Mouse (Mus musculus) CH12.LX (cell line): ENCODE measurements around the gene Pigg. TPM values are rescaled to one million over a fixed set of nuclear protein-coding genes. Genes with fewer than 3 reads are reported as not detected.

ENCODE experiments used
- DNase-seq: peaks from one replicate; pipeline ENCODE4 v3.0.0-alpha.2; 2013; ENCODE audit errors: extremely low read depth
- H3K27ac ChIP-seq: 2 replicates; pipeline ENCODE4 v1.5.1; 2012; ENCODE audit warnings: low read depth, mild to moderate bottlenecking, control low read depth, moderate library complexity; ENCODE audit not compliant: insufficient read depth
- H3K27me3 ChIP-seq: replicated peaks from 2 replicates; pipeline ENCODE3; 2012; ENCODE audit warnings: inconsistent platforms
- H3K36me3 ChIP-seq, 2 experiments: replicated peaks in 1 of 2; 2 replicates each; pipeline versions ENCODE3 to v1.6.1; 2012; ENCODE audit warnings: inconsistent platforms in 1 of 2, low read length in 1 of 2, mild to moderate bottlenecking in 1 of 2, mixed read lengths in 1 of 2, moderate library complexity in 1 of 2; ENCODE audit not compliant: control insufficient read depth in 1 of 2, insufficient read depth in 1 of 2
- H3K4me1 ChIP-seq, 2 experiments: 2 replicates each; pipeline ENCODE4 v1.6.1; 2012; ENCODE audit warnings: inconsistent platforms in 1 of 2, moderate library complexity in 1 of 2; ENCODE audit not compliant: insufficient read depth in 2 of 2, control insufficient read depth in 1 of 2
- H3K4me2 ChIP-seq: 2 replicates; pipeline ENCODE4 v1.6.1; 2012; ENCODE audit warnings: low read depth, mild to moderate bottlenecking, control low read depth; ENCODE audit not compliant: poor library complexity, insufficient read depth, severe bottlenecking
- H3K4me3 ChIP-seq, 3 experiments: fragments of 150-350 bp in 1 of 3; sonication (generic) in 1 of 3; replicated peaks in 1 of 3; 2 replicates each; pipeline versions ENCODE3 to v1.5.1; 2011 to 2012; ENCODE audit warnings: low read depth in 2 of 3, low read length in 2 of 3, mild to moderate bottlenecking in 2 of 3, moderate library complexity in 2 of 3, control low read depth in 1 of 3, improper control_type of control experiment in 1 of 3, inconsistent platforms in 1 of 3, mixed read lengths in 1 of 3; ENCODE audit not compliant: poor library complexity in 1 of 3
- H3K79me2 ChIP-seq: replicated peaks from 2 replicates; pipeline ENCODE4 v1.6.1; 2012; ENCODE audit warnings: mild to moderate bottlenecking, moderate library complexity; ENCODE audit not compliant: control insufficient read depth, poor library complexity, insufficient read depth, severe bottlenecking; ENCODE audit errors: extremely low read depth
- H3K9ac ChIP-seq: 2 replicates; pipeline ENCODE4 v1.6.1; 2012; ENCODE audit warnings: low read depth, mild to moderate bottlenecking, control low read depth, moderate library complexity; ENCODE audit not compliant: insufficient read depth
- H3K9me3 ChIP-seq: replicated peaks from 2 replicates; pipeline ENCODE3; 2012; ENCODE audit warnings: low read length, inconsistent platforms, mixed read lengths
- BHLHE40 ChIP-seq: IDR thresholded peaks from 2 replicates; pipeline ENCODE4 v1.6.1; 2011; ENCODE audit warnings: mild to moderate bottlenecking, low read depth, low read length, improper control_type of control experiment
- CHD1 ChIP-seq: IDR thresholded peaks from 2 replicates; pipeline ENCODE4 v1.6.1; 2012; ENCODE audit warnings: low read depth, low read length, improper control_type of control experiment, inconsistent platforms
- CTCF ChIP-seq, 2 experiments: IDR thresholded peaks in 1 of 2; conservative IDR thresholded peaks in 1 of 2; 2 replicates each; pipeline ENCODE4 v1.5.1; 2011 to 2012; ENCODE audit warnings: low read depth in 2 of 2, low read length in 2 of 2, improper control_type of control experiment in 1 of 2, inconsistent platforms in 1 of 2, mild to moderate bottlenecking in 1 of 2, moderate library complexity in 1 of 2
- E2F4 ChIP-seq: IDR thresholded peaks from 2 replicates; pipeline ENCODE4 v1.6.1; 2011; ENCODE audit warnings: low read depth, low read length, improper control_type of control experiment; ENCODE audit not compliant: insufficient replicate concordance
- ETS1 ChIP-seq: conservative IDR thresholded peaks from 2 replicates; pipeline ENCODE4 v1.6.1; 2012; ENCODE audit warnings: low read depth, mild to moderate bottlenecking, inconsistent platforms, low read length, improper control_type of control experiment, moderate library complexity
- GABPA ChIP-seq: IDR thresholded peaks from 2 replicates; pipeline ENCODE4 v1.6.1; 2012; ENCODE audit warnings: low read depth, low read length, improper control_type of control experiment, inconsistent platforms; ENCODE audit not compliant: insufficient replicate concordance
- JUN ChIP-seq: IDR thresholded peaks from 2 replicates; pipeline ENCODE4 v1.6.1; 2011; ENCODE audit warnings: low read depth, mild to moderate bottlenecking, low read length, improper control_type of control experiment, moderate library complexity; ENCODE audit not compliant: insufficient read depth
- KAT2A ChIP-seq: IDR thresholded peaks from 2 replicates; pipeline ENCODE4 v1.6.1; 2012; ENCODE audit warnings: low read length, improper control_type of control experiment, inconsistent platforms; ENCODE audit not compliant: insufficient replicate concordance
- MAZ ChIP-seq: IDR thresholded peaks from 2 replicates; pipeline ENCODE4 v1.6.1; 2012; ENCODE audit warnings: low read depth, mild to moderate bottlenecking, inconsistent platforms, low read length, improper control_type of control experiment, moderate library complexity
- MEF2A ChIP-seq: IDR thresholded peaks from 2 replicates; pipeline ENCODE4 v1.6.1; 2014; ENCODE audit warnings: low read depth, mild to moderate bottlenecking, inconsistent platforms, low read length, improper control_type of control experiment, borderline replicate concordance
- MXI1 ChIP-seq: IDR thresholded peaks from 2 replicates; pipeline ENCODE4 v1.6.1; 2011; ENCODE audit warnings: mild to moderate bottlenecking, low read depth, low read length, improper control_type of control experiment
- RAD21 ChIP-seq: IDR thresholded peaks from 2 replicates; pipeline ENCODE4 v1.6.1; 2011; ENCODE audit warnings: low read depth, mild to moderate bottlenecking, low read length, improper control_type of control experiment, moderate library complexity
- USF2 ChIP-seq: conservative IDR thresholded peaks from 2 replicates; pipeline ENCODE4 v1.6.1; 2011; ENCODE audit warnings: low read depth, low read length, improper control_type of control experiment
- ZKSCAN1 ChIP-seq: IDR thresholded peaks from 2 replicates; pipeline ENCODE4 v1.6.1; 2012; ENCODE audit warnings: low read depth, inconsistent platforms, low read length, improper control_type of control experiment, borderline replicate concordance
- dilution Hi-C: fragments of 300-500 bp; cut with MboI; formaldehyde crosslinking; loops from 2 replicates; pipeline ENCODE4 v1.14.3; 2020; ENCODE audit warnings: low sequenced_read_pairs; ENCODE audit not compliant: extremely low pct_unique_long_range_greater_than_20kb, extremely low pct_ligation_motif_present
- in situ Hi-C: fragments of 300-500 bp; cut with MboI; formaldehyde crosslinking; loops from 3 replicates; pipeline ENCODE4 v1.14.3; 2019; ENCODE audit warnings: low sequenced_read_pairs, low pct_ligation_motif_present, low pct_unique_long_range_greater_than_20kb, mixed read lengths
- polyA plus RNA-seq: library from polyadenylated mRNA; unstranded; fragments of >175 nt; gene quantifications from 2 replicates; pipeline ENCODE4 v1.2.1, GENCODE M21; 2012; ENCODE audit warnings: low read depth; ENCODE audit not compliant: insufficient read length
- total RNA-seq, 2 experiments: library from RNA; depleted of rRNA; stranded (reverse); fragments of 300-350 nt in 1 of 2; fragments of >200 nt in 1 of 2; gene quantifications; 2 replicates each; pipeline ENCODE4 v1.2.3; 2012 to 2014

The Pigg gene
- total and polyA plus RNA-seq, 3 experiments: 6.4 to 9.8 (median 9.7) TPM

DNA sequence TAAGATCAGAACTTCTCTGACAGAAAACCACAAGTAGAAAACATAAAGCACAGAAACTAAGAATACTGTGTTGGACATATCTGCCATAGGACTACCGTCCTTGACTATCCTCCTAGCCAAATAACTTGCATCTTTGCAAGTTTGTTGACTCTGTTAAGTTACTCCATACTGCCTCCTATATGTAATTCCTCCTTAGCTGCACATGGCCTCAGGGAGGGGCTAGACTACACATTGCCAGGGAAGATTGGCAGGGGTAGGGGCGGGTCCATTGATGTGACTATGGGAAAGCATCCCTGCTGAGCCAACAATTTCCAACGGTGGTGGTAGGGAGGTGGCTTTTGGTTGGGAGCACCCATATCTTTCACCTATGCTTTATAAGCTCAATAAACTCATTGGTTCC is 49.9 kb downstream of the Pigg start:
- in situ Hi-C loops: no loop called here
- TF ChIP-seq CTCF (conservative IDR thresholded peaks at IDR 0.05 in 1 of 2, IDR thresholded peaks at IDR 0.05 in 1 of 2; ENCODE audit: low read depth in 2 of 2, low read length in 2 of 2) (peak in 1 of 2 experiments; percentile 56; a peak in 2 of 4 replicates), CHD1 (no peak), RAD21 (no peak; the same call in 1 of the 2 replicates), MXI1 (no peak)
- TF ChIP-seq, all 38 proteins: peak for 1
- Histone ChIP-seq H3K4me2 (no peak overlapping the region), H3K27me3 (no peaks in the 10 kb centered on the region), H3K79me2 (no peaks in the 10 kb centered on the region), H3K36me3 (no peaks in the 10 kb centered on the region), H3K4me1 (no peaks in the 10 kb centered on the region), H3K9ac (no peak overlapping the region), H3K27ac (no peak overlapping the region), H3K9me3 (peaks cover 13% of the 10 kb centered on the region), H3K4me3 (no peak overlapping the region)
- dilution Hi-C loops: no loop called here
- DNase-seq: peak; percentile 7

DNA sequence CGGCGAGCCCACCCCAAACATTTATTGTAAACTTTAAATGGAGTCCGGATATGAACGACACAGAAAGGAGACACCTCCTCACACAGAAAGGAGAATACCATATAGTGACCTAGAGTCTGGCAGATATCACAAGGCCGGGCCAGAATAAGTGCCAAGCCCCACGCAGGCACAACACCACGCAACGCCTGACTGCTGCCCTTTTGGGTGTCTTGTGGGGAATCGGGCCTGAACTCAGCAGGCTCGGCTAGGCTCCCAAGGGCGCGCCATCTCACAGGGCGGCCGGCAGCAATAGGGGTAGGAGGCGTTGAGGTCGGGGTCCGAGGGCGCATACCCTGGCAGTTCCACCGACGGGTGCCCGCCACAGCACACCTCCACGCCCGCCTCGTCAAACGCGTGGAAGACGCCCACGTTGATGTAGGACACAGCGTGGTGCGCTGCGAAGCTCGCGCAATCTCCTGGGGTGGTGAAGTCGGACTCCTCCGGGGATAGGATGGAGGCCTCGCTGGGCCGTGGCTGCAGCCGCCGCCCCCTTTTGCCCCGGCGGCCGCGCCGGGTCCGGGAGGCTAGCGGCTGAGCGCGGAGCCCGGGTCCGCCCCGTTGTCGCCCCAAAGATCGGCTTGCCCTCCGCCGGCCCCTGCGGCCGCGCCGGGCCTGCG is 54.0 kb downstream of the Pigg start:
- H3K9ac ChIP-seq: no peak overlapping the region
- H3K4me2 ChIP-seq: no peak overlapping the region
- H3K9me3 ChIP-seq: peaks cover 21% of the 10 kb centered on the region
- DNase-seq: no peak
- dilution Hi-C loops: no loop called here
- H3K36me3 ChIP-seq: no peaks in the 10 kb centered on the region
- no peaks in the 10 kb centered on the region for H3K79me2 ChIP-seq
- TF ChIP-seq E2F4 (no peak), MAZ (no peak), JUN (no peak), BHLHE40 (no peak), MEF2A (no peak), MXI1 (no peak), ZKSCAN1 (no peak), GABPA (no peak), ETS1 (no peak), KAT2A (no peak), USF2 (no peak)
- in situ Hi-C loops: no loop called here
- H3K27me3 ChIP-seq: peaks cover 12% of the 10 kb centered on the region
- H3K4me3 ChIP-seq: no peak overlapping the region
- no peak overlapping the region for H3K27ac ChIP-seq
- H3K4me1 ChIP-seq: no peaks in the 10 kb centered on the region
